Mouse (Mus musculus): ENCODE results near the gene Tmem253. TPM values are rescaled to one million over a fixed set of nuclear protein-coding genes. Genes with fewer than 3 reads are reported as not detected.
A peak's percentile ranks its signal among the peaks of the same experiment; 100 is the strongest.

Gene Tmem253
- polyA plus RNA-seq, 1 experiment from 2014 or later, result 0.66 TPM

GRCm38 (mm10) chr14:51985301-51986152 lies 29.9 kb upstream of the Tmem253 start:
- TF ChIP-seq EP300 (IDR thresholded peaks at IDR 0.05), result no peak
- Histone ChIP-seq H3K9me3 (ENCODE audit: low read length) (no peaks in the 10 kb centered on the region), H3K4me1 (ENCODE audit: insufficient read depth, low read depth, low read length) (peaks cover 16% of the 10 kb centered on the region; the same call in 1 of the 2 replicates), H3K4me2 (replicated peaks; ENCODE audit: low read depth, low read length) (peak overlapping the region; percentile 95), H3K36me3 (ENCODE audit: insufficient read depth, low read length) (0 out of 2 replicates have a peak, but pooled peaks cover 6% of the 10 kb centered on the region), H3K27ac (ENCODE audit: low read length) (peak overlapping the region; percentile 88), H3K27me3 (replicated peaks; ENCODE audit: insufficient read depth, low read length) (no peaks in the 10 kb centered on the region), H3K9ac (replicated peaks; ENCODE audit: low read depth) (peak overlapping the region; percentile 64), H3K4me3 (ENCODE audit: low read depth, low read length) (peak overlapping the region; percentile 64)
- under 1% methylated on average over 26 of the region's 27 CpGs for WGBS
- DNase-seq (ENCODE audit: low spot score) (peak; percentile 88), ATAC-seq (peak; percentile 84)

DNA sequence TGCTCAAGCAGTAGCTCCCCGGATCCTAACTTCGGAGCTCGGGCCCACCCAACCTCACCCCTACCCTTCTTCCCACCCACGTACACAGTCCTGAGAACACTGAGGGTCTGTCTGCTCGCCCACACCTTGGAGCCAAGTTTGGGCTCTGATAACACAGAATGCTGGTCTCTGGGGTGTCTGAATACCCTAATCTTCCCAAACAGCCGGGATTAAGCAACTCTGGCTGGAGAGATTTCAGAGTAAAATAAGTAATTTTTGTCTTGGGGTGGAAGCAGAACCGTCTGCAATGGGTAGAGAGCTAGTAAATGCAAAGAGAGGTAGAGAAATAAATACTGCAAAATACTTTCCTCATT lies 29.3 kb upstream of the Tmem253 start:
- no peaks in the 10 kb centered on the region for H3K27me3 ChIP-seq (replicated peaks; ENCODE audit: insufficient read depth, low read length)
- 9% methylated on average over 7 of the region's 7 CpGs for WGBS
- no peaks in the 10 kb centered on the region for H3K9me3 ChIP-seq (ENCODE audit: low read length)
- TF ChIP-seq EP300 (IDR thresholded peaks at IDR 0.05) (no peak), CTCF (IDR thresholded peaks at IDR 0.05) (no peak)
- H3K4me1 ChIP-seq (ENCODE audit: insufficient read depth, low read depth, low read length), result peaks cover 16% of the 10 kb centered on the region; the same call in 1 of the 2 replicates
- H3K4me3 ChIP-seq (ENCODE audit: low read depth, low read length), result peak overlapping the region; percentile 64
- 0 out of 2 replicates have a peak, but pooled peaks cover 6% of the 10 kb centered on the region for H3K36me3 ChIP-seq (ENCODE audit: insufficient read depth, low read length)
- no peak for ATAC-seq
- peak overlapping the region; percentile 88 for H3K27ac ChIP-seq (ENCODE audit: low read length)
- H3K9ac ChIP-seq (replicated peaks; ENCODE audit: low read depth), result peak overlapping the region; percentile 41; the same call in 1 of the 2 replicates
- peak overlapping the region; percentile 95 for H3K4me2 ChIP-seq (replicated peaks; ENCODE audit: low read depth, low read length)
- DNase-seq (ENCODE audit: low spot score), result peak; percentile 9

DNA sequence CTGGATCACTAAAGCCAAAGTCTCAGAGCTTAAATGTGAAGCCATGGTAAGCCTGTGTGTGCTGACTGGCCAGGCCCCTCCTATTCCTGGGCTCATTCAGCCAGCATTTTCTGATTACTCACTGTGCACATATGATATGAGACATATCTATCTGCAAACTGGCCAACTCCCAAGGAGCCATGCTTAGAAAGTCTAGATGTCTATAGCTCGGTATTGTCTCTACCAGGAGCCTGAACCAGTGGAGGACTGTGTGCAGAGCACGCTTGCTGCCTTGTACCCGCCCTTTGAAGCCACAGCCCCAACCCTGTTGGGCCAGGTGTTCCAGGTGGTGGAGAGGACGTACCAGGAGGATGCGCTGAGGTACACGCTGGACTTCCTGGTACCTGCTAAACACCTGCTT lies 28.3 kb upstream of the Tmem253 start:
- H3K27ac ChIP-seq (ENCODE audit: low read length), result no peak overlapping the region
- 84% methylated on average over 6 of the region's 6 CpGs for WGBS
- peaks cover 14% of the 10 kb centered on the region; the same call in 1 of the 2 replicates for H3K36me3 ChIP-seq (ENCODE audit: insufficient read depth, low read length)

GRCm38 (mm10) chr14:51988731-51989130 lies 26.7 kb upstream of the Tmem253 start:
- TF ChIP-seq EP300 (IDR thresholded peaks at IDR 0.05) (no peak), CTCF (IDR thresholded peaks at IDR 0.05) (no peak)
- Histone ChIP-seq H3K36me3 (ENCODE audit: insufficient read depth, low read length) (peaks cover 22% of the 10 kb centered on the region; the same call in 1 of the 2 replicates), H3K4me1 (ENCODE audit: insufficient read depth, low read depth, low read length) (peaks cover 16% of the 10 kb centered on the region; the same call in 1 of the 2 replicates), H3K9ac (replicated peaks; ENCODE audit: low read depth) (no peak overlapping the region), H3K4me3 (ENCODE audit: low read depth, low read length) (no peak overlapping the region), H3K4me2 (replicated peaks; ENCODE audit: low read depth, low read length) (no peak overlapping the region), H3K27me3 (replicated peaks; ENCODE audit: insufficient read depth, low read length) (no peaks in the 10 kb centered on the region), H3K9me3 (ENCODE audit: low read length) (no peaks in the 10 kb centered on the region), H3K27ac (ENCODE audit: low read length) (no peak overlapping the region)
- DNase-seq (ENCODE audit: low spot score) (no peak), ATAC-seq (no peak)
- 75% methylated on average over 12 of the region's 12 CpGs for WGBS

More for the DNA sequence above, 28.3 kb upstream of the Tmem253 start:
- no peak for DNase-seq (ENCODE audit: low spot score)
- Histone ChIP-seq H3K4me1 (ENCODE audit: insufficient read depth, low read depth, low read length) (peaks cover 16% of the 10 kb centered on the region; the same call in 1 of the 2 replicates), H3K27me3 (replicated peaks; ENCODE audit: insufficient read depth, low read length) (no peaks in the 10 kb centered on the region), H3K9ac (replicated peaks; ENCODE audit: low read depth) (no peak overlapping the region), H3K4me2 (replicated peaks; ENCODE audit: low read depth, low read length) (no peak overlapping the region), H3K4me3 (ENCODE audit: low read depth, low read length) (no peak overlapping the region), H3K9me3 (ENCODE audit: low read length) (no peaks in the 10 kb centered on the region)
- TF ChIP-seq EP300 (IDR thresholded peaks at IDR 0.05) (no peak), CTCF (IDR thresholded peaks at IDR 0.05) (no peak)
- no peak for ATAC-seq

DNA sequence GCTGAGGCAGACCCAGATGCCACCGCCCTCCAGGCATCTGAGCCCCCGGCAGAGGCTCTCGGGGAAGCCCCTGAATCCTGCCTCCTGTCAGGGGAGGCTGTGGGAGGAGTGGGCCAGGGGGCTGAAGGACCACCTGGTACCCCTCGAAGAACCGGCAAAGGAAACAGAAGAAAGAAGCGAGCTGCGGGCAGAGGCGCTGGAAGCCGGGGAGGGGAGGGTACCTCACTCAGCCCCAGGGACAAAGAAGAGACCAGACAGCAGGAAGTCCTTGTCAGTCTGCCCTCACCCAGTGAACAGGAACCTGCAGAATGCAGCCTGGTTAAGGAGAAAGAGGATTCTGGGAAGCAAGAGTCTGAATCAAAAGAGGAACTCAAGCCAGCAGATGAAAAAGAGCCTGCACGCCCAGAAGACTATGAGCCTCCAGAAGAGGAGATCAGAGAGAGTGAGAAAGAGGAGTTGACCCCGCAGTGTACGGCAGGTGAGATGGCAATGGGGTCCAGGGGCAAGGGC lies 25.9 kb upstream of the Tmem253 start:
- ATAC-seq (no peak), DNase-seq (ENCODE audit: low spot score) (no peak)
- WGBS, result 80% methylated on average over 12 of the region's 12 CpGs
- Histone ChIP-seq H3K27me3 (replicated peaks; ENCODE audit: insufficient read depth, low read length) (no peaks in the 10 kb centered on the region), H3K36me3 (ENCODE audit: insufficient read depth, low read length) (peaks cover 27% of the 10 kb centered on the region; the same call in 1 of the 2 replicates), H3K4me3 (ENCODE audit: low read depth, low read length) (no peak overlapping the region), H3K4me1 (ENCODE audit: insufficient read depth, low read depth, low read length) (peaks cover 10% of the 10 kb centered on the region; the same call in 1 of the 2 replicates), H3K9ac (replicated peaks; ENCODE audit: low read depth) (no peak overlapping the region), H3K4me2 (replicated peaks; ENCODE audit: low read depth, low read length) (no peak overlapping the region), H3K27ac (ENCODE audit: low read length) (no peak overlapping the region), H3K9me3 (ENCODE audit: low read length) (no peaks in the 10 kb centered on the region)
- no peak for TF ChIP-seq EP300 (IDR thresholded peaks at IDR 0.05)
- no peak for TF ChIP-seq CTCF (IDR thresholded peaks at IDR 0.05)

DNA sequence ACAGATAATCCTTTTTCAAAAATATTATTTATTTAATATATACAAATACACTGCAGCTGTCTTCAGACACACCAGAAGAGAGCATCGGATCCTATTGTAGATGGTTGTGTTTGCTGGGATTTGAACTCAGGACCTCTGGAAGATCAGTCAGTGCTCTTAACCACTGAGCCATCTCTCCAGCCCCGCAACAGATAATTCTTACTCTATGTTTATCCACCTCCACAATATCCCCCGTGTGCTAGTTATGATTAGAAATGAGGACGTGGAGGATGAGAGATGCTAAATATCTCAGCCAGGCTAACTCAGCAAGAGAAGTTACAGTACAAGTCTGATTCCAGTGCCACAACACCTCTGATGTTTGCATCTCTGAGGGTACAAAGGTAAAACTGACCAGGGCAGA lies 21.0 kb upstream of the Tmem253 start:
- Histone ChIP-seq H3K4me3 (ENCODE audit: low read depth, low read length) (no peak overlapping the region), H3K9me3 (ENCODE audit: low read length) (no peaks in the 10 kb centered on the region), H3K27me3 (replicated peaks; ENCODE audit: insufficient read depth, low read length) (no peaks in the 10 kb centered on the region), H3K4me1 (ENCODE audit: insufficient read depth, low read depth, low read length) (no peaks in the 10 kb centered on the region), H3K9ac (replicated peaks; ENCODE audit: low read depth) (no peak overlapping the region), H3K36me3 (ENCODE audit: insufficient read depth, low read length) (peaks cover 32% of the 10 kb centered on the region; the same call in 1 of the 2 replicates), H3K27ac (ENCODE audit: low read length) (no peak overlapping the region), H3K4me2 (replicated peaks; ENCODE audit: low read depth, low read length) (no peak overlapping the region)
- WGBS, result 87% methylated on average over 4 of the region's 4 CpGs
- no peak for ATAC-seq
- TF ChIP-seq CTCF (IDR thresholded peaks at IDR 0.05) (no peak), EP300 (IDR thresholded peaks at IDR 0.05) (no peak)
- DNase-seq (ENCODE audit: low spot score), result no peak
